Mouse (Mus musculus): ENCODE data around the gene Naa80.
A peak's percentile ranks its signal among the peaks of the same experiment; 100 is the strongest.
"Not testable (repeated sequence)": the region's sequence is repeated elsewhere in the genome, so short reads cannot be mapped to it uniquely, and the experiment has no call there.

Naa80 gene

DNA sequence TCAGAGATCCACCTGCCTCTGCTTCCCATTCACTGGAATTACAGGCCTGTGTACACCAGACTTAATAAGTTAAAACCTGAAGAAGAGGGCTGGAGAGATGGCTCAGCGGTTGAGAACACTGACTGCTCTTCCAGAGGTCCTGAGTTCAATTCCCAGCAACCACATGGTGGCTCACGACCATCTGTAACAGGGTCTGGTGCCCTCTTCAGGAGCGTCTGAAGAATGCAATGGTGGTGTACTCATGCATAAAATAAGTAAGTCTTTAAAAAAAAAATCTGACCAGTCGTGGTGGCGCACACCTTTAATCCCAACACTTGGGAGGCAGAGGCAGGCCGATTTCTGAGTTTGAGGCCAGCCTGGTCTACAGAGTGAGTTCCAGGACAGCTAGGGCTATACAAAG lies 4.9 kb upstream of the Naa80 start:
- DNase-seq (ENCODE audit: low spot score) = not testable (repeated sequence)

- no peak for DNase-seq (ENCODE audit: low spot score)
Measured at GRCm38 (mm10) chr9:107575579-107576356, 2.9 kb upstream of the Naa80 start.

DNA sequence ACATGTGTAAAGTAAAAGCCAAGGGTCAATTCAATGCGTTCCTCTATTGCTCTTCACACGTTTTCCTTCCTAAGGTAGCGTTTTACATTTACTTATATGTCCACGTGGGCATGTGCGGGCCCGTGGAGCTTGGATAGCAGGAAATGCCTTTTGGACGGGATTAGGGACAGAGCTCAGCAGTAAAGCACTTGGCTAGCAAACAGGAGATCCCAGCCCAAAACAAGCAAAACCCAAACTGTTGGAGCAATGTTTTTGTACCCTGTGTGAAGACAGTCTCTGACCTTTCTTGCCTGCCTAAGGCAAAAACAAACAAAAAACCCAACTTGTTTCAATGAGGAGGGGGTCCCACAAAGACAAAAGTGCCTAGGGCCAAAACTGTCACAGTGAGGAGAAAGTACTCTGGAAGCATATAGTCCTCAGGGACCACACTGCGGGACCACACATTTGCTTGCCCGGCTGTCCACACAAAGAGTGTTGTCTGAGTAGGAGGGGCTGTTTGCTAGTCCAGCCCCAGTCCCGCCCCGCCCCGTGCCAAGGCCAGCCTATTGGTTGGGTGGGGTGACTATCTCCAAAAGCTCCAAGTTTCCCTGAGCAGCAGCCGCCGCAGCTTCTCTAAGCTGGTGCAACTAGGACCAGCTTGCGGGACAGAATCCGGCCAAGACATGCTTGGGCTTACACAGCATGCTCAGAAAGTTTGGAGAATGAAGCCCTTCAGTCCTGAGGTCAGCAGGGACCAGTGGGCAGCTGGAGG lies 2.2 kb upstream of the Naa80 start, which contains the start of gene Hyal1:
Gene Hyal1, plus strand, starts transcription at position 571 of the 751 bp plus-strand sequence.
- peak; percentile 68 for DNase-seq (ENCODE audit: low spot score)

DNA sequence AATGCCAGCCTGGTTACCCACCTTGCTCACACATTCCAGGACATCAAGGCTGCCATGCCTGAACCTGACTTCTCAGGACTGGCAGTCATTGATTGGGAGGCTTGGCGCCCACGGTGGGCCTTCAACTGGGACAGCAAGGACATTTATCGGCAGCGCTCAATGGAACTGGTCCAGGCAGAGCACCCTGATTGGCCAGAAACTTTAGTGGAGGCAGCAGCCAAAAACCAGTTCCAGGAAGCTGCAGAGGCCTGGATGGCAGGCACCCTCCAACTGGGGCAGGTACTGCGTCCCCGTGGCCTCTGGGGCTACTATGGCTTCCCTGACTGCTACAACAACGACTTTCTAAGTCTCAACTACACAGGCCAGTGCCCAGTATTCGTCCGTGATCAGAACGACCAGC lies 816 bp upstream of the Naa80 start:
- DNase-seq (ENCODE audit: low spot score) = no peak

DNA sequence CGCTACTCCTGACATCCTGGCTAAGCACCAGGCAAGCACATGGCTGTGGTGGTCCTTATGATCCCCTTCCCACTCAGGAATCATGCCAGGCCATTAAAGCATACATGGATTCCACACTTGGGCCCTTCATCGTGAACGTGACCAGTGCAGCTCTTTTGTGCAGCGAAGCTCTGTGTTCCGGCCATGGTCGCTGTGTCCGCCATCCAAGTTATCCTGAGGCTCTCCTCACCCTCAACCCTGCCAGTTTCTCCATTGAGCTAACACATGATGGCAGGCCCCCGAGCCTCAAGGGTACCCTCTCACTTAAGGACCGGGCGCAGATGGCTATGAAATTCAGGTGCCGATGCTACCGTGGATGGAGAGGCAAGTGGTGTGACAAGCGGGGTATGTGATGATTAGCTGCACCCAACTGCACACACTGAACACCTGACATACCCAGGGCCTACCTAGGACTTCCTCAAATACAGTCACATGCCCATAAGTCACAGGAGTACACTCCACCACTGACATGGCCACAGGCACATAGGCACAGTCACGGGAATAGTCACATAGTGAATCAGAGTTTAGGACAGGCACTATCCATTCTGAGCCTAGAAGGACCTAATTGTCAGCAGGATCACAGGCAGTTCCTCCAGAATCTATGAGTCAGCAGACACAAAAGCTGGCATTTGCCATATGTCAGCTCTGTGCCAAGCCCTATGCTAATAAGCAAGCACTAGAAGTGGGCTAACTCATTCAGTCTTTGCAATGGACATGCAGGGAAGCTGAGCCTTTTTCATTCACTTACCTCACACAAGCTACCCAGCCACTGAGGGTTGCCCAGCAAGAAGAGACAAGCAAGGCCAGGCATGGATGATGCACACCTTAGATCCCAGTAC lies 575 bp downstream of the Naa80 start:
- no peak for DNase-seq (ENCODE audit: low spot score)

DNA sequence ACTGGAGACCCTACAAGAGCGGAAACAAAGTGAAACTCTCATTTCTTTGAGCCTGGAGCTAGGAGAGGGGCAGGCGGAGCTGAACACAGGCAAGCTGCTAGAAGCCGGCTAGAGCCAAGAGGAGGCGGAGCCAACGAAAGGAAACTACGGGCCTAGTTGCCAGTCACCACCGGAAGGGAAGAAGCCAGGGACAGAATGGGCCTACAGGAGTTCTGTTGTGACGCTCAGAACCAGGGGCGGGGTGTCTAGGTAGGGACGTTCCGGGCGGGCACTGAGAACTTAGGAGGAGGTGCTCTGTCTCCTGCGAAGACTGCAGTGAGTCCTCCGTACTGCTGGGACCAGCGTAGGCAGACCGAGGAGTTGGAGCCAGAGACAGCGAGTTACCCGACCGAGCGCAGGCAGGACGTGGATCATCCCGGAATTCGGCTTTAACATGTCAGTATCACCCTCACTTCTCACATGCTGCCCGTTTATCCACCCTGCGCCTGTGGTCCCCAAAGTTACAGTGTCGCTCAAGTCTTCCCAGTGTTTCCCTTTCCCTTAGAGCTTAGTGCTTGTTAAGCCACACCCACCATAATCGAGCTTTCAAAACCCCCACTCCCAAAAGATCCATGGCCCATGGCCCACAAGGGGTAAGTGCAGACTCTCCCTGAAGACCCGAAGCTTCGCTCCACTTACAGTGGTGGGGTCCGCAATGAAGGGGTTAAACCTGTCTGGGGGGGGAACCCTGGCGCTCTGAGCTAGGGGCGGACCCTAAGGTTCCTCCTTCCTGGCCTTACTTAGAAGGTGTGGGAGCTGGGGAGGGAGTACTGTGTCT lies 2.0 kb downstream of the Naa80 start, which contains the start of gene Hyal3:
Gene Hyal3, plus strand, starts transcription at position 318 of the 817 bp plus-strand sequence.
- DNase-seq (ENCODE audit: low spot score) = peak; percentile 75

DNA sequence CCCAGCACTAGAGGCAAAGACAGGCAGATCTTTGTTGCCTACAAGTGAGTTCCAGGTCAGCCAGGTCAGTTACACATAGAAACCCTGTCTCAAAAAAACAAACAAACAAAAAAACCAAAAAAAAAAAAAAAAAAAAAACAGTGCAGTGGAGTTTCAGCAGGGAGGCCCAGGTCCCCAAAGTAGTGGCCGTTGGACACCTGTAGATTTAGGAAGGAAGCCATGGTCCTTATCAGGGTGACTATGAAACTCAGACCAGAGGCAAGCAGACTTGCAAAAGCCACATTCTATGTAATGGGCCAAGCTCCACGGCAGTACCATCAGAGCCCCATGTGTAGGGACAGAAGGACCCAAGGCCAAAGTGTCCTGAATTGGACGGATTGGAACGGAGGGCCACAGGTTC lies 2.9 kb downstream of the Naa80 start:
- no peak for DNase-seq (ENCODE audit: low spot score)

GRCm38 (mm10) chr9:107582509-107583062 lies 3.9 kb downstream of the Naa80 start:
- no peak for DNase-seq (ENCODE audit: low spot score)

DNA sequence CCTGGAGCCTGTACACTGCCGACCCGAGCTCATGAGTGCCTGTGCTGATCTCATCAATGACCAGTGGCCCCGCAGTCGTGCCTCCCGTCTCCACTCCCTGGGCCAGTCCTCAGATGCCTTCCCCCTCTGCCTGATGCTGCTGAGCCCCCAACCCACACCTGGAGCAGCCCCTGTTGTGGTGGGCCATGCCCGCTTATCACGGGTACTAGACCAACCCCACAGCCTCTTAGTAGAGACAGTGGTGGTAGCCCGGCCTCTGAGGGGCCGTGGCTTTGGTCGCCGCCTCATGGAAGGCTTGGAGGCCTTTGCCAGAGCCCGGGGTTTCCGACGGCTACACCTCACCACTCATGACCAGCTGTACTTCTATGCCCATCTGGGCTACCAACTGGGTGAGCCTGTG lies 4.5 kb downstream of the Naa80 start:
- DNase-seq (ENCODE audit: low spot score) = no peak

DNA sequence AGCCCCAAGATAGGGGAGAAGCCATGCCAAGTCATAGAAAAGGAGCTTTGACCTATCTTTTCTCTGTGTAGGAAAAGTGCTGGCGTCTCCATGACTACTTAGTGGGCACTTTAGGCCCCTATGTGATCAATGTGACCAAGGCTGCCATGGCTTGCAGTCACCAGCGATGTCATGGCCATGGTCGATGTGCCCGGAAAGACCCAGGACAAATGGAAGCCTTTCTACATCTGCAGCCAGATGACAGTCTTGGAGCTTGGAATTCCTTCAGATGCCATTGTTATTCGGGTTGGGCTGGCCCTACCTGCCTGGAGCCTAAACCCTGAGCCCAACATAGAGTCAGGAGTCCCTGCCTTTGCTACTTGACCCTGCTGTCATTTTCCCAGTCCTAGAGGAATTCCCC lies 7.8 kb downstream of the Naa80 start:
- DNase-seq (ENCODE audit: low spot score) = no peak

DNA sequence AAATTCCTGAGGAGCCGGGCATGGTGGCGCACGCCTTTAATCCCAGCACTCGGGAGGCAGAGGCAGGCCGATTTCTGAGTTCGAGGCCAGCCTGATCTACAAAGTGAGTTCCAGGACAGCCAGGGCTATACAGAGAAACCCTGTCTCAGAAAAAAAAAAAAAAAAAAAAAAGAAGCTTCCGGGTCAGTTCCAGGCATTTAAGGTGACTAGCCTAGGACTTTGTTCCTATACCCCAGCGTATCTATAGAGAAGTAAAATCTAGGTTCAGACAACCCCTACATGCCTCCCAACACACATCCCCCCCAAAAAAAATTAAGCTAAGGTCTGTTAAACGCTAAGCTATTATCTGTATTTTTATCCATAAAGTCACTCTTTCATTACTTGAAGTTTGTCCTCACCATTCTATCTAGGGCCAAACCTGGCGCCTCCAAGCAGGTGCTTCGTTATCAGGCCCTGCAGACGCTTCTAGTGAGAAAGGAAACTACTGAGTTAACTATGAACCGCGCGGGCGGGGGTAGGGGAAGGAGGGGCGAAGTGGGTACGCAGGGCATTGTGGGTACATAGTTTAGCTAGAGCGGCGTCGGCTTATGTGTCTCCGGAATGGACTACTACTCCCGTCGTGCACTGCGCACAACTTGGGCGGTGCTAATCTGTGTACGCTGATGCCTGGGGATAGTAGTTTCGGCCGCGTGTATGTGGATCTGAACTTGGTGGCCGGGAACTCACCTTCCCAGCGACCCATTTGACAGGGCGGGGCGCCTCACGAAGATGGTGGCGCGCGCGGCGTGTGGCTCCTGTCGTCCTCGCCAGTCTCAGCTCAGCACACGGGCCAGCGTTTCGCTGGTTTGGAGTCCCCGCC lies 8.5 kb downstream of the Naa80 start, which contains the start of gene Ifrd2:
Gene Ifrd2, plus strand, starts transcription at position 669 of the 859 bp plus-strand sequence.
- peak; percentile 83 for DNase-seq (ENCODE audit: low spot score)

DNA sequence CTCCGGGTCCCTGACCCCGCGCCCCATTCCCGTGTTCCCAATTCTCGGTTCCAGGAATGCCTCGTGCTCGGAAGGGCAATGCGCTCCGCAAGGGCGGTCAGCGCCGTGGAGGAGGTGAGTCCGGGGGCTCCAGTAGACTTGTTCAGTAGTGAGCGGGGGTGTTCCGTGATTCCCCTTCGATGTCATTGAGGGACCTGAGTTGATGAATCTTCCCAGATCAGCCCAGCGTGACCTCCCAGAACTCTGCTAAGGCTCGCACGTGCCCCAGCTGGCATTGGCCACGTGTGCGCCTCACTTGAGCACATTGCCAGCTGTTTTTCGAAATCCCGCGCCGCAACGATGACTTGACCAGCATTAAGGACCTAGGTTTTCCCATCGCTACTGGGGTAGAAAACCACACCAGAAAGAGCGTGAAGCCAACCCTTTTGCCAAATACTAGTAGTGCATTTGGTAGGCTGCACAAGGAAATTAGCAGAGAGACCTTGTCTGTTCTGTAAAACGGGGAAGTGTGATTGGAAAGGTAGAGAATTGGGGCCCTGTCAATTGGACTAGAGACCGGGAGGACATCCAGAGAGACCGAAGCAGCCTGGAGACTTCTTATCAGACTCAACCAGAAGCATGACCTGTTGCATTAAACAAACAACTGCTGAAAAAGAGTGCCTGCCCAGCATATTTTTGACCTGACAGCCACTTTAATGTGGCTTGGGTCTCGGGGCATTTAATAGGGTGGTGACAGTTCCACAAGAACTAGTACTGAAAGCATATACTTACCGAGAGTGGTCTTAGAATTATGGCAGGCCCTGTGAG lies 9.3 kb downstream of the Naa80 start:
- DNase-seq (ENCODE audit: low spot score) = no peak

DNA sequence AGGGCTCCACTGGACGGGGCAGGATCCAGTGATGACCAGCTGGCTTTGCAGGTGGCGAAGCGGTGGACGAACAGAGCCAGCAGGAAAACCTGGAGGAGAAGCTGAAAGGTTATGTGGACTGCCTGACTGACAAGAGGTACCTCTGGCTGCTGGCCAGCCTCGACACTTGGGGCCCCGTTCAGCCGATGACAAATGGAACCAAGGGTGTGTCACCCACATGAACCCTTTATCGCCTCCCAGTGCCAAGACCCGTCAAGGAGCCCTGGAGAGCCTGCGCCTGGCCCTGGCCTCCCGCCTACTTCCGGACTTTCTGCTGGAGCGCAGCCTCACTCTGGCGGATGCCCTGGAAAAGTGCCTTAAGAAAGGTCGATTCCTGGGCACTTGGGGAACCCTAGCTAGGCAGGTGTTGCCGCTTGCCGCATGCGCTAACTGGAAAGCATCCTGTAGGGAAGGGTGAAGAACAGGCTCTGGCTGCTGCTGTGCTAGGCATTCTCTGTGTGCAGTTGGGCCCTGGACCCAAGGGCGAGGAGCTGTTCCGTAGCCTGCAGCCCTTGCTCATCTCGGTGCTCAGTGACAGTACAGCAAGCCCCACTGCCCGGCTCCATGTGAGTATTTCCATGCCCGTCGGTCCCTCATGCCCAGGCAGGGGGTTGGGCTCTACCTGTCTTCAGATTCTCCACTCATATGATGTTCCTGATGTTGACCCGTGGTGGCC lies 11.5 kb downstream of the Naa80 start:
- no peak for DNase-seq (ENCODE audit: low spot score)

- DNase-seq (ENCODE audit: low spot score) = no peak
Measured at GRCm38 (mm10) chr9:107590773-107591060, 12.0 kb downstream of the Naa80 start.

DNA sequence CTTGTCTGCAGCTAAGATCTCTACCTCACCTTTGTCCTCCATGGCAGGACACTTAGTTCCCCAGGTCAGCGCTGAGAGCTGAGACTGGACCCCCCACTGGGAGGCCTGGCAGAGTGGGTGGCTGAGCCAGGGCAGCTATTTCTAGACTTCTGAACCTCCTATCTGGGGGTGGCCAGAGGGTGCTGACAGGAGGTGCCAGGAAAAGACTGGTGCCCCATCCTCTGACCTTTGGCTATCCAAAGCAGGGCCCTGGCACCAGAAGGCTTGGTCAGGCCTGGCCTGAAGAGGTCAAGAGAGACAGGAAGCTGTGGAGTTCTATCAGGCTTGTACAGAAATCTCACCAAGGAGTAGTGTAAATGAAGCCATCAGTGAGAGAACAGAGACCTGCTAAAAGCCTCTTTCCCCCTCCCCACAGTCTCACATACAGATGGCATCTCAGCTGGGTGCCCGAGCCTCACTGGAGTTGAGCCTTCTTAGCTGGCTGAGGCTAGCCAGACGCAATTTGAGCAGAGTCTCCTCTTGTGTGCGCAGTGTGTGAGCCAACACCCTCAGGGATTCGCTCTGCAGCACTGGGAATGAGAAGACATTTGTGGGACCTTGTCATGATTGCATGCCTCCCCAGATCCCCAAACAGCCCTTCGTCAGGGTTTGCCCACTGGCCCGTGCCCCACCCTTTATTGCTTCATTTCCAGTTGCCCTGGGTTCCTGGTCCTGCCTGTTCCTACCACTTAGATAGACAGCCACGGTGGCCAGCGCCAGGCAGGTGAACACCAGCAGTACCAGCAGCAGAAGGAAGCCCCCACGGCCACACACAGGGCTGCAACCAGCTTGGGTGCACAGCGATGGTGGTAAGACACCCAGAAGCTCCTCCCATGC lies 14.7 kb downstream of the Naa80 start:
- DNase-seq (ENCODE audit: low spot score) = no peak

DNA sequence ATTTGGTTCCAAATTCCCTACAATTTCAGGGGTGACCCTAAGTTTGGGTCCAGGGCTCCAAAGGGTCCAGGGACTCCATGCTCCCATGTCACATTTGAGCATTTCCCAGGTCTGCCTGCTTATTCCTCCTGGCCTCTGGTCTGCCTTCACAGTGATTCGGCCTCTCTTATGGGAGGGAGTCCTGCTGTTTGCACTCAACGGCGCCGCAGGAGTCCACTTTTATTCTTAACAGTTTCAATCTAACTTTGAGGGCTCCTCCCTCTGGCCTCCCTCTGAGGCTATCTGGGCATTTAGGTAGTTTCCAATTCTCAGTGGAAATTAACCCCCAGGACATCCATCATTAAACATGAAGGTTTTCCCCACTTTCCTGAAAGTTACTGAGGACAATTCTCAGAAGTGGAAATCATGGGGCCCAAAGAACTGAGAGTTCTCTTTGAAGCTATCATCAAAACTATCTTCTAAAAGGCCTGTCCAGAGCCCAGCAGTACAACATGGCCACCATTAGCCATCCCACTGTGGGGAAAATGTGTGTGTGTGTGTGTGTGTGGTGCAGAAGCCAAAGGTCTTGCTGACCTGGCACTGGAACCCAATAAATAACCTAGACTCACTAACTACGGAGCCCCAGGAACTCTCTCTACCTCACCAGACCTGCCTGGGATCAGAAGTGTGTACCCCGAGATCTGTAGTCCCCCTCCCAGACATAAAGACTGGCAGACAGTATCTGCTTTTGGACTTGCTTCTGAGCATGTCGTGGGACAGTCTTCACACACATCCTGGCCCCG lies 15.8 kb downstream of the Naa80 start:
- no peak for DNase-seq (ENCODE audit: low spot score)
